Mouse (Mus musculus) MEL (cell line): ENCODE measurements at regions not wholly inside any gene's neighbourhood (a gene's known extent, or its start where the extent isn't known, plus 50 kb on each side); places are given as distances from the start of the nearest gene placed in this dataset.

Experiments
- CHD2 ChIP-seq: IDR thresholded peaks from 2 replicates; pipeline ENCODE4 v1.6.1; 2011; ENCODE audit warnings: low read length, improper control_type of control experiment
- CTCF ChIP-seq, 3 experiments: IDR thresholded peaks in 2 of 3; conservative IDR thresholded peaks in 1 of 3; 2 replicates each; pipeline ENCODE4 v1.5.1; 2011 to 2012; ENCODE audit warnings: low read length in 3 of 3, low read depth in 2 of 3, mild to moderate bottlenecking in 2 of 3, improper control_type of control experiment in 1 of 3, inconsistent platforms in 1 of 3, mixed read lengths in 1 of 3, moderate library complexity in 1 of 3; ENCODE audit not compliant: control insufficient read depth in 1 of 3, insufficient read depth in 1 of 3, poor library complexity in 1 of 3, severe bottlenecking in 1 of 3
- ELF1 ChIP-seq: IDR thresholded peaks from 2 replicates; pipeline ENCODE4 v1.6.1; 2014; ENCODE audit warnings: low read depth, mild to moderate bottlenecking, inconsistent platforms, low read length, improper control_type of control experiment, moderate library complexity
- EP300 ChIP-seq, 2 experiments: IDR thresholded peaks; 2 replicates each; pipeline ENCODE4 v1.6.1; 2011; ENCODE audit warnings: improper control_type of control experiment in 2 of 2, low read length in 2 of 2, low read depth in 1 of 2, mild to moderate bottlenecking in 1 of 2
- GATA1 ChIP-seq: IDR thresholded peaks from 2 replicates; pipeline ENCODE4 v1.6.1; 2011; ENCODE audit warnings: low read depth, low read length, improper control_type of control experiment
- KAT2A ChIP-seq: conservative IDR thresholded peaks from 2 replicates; pipeline ENCODE4 v1.6.1; 2012; ENCODE audit warnings: low read depth, low read length, improper control_type of control experiment, inconsistent platforms
- MYC ChIP-seq: IDR thresholded peaks from 2 replicates; pipeline ENCODE4 v1.6.1; 2011; ENCODE audit warnings: low read depth, mild to moderate bottlenecking, low read length, improper control_type of control experiment, moderate library complexity
- NELFE ChIP-seq: IDR thresholded peaks from 2 replicates; pipeline ENCODE4 v1.6.1; 2011; ENCODE audit warnings: low read depth, low read length, improper control_type of control experiment
- NRF1 ChIP-seq: IDR thresholded peaks from 2 replicates; pipeline ENCODE4 v1.6.1; 2014; ENCODE audit warnings: low read depth, mild to moderate bottlenecking, inconsistent platforms, low read length, improper control_type of control experiment, moderate library complexity; ENCODE audit not compliant: poor library complexity, insufficient read depth, severe bottlenecking
- POLR2A ChIP-seq, 2 experiments: IDR thresholded peaks; 2 replicates each; pipeline ENCODE4 v1.6.1; 2011 to 2012; ENCODE audit warnings: low read length in 2 of 2, mild to moderate bottlenecking in 2 of 2, control low read depth in 1 of 2, improper control_type of control experiment in 1 of 2, low read depth in 1 of 2, moderate library complexity in 1 of 2; ENCODE audit not compliant: control insufficient read depth in 1 of 2, insufficient read depth in 1 of 2, poor library complexity in 1 of 2
- POLR2AphosphoS5 ChIP-seq: IDR thresholded peaks from 2 replicates; pipeline ENCODE4 v1.6.1; 2012; ENCODE audit warnings: low read depth, borderline replicate concordance, mild to moderate bottlenecking, inconsistent platforms, low read length, moderate library complexity, mixed read lengths
- USF1 ChIP-seq: IDR thresholded peaks from 2 replicates; pipeline ENCODE4 v1.6.1; 2014; ENCODE audit warnings: low read depth, mild to moderate bottlenecking, inconsistent platforms, low read length, improper control_type of control experiment, moderate library complexity
- ZC3H11A ChIP-seq: IDR thresholded peaks from 2 replicates; pipeline ENCODE4 v1.6.1; 2012; ENCODE audit warnings: low read depth, mild to moderate bottlenecking, inconsistent platforms, low read length, improper control_type of control experiment
- ZMIZ1 ChIP-seq: IDR thresholded peaks from 2 replicates; pipeline ENCODE4 v1.6.1; 2012; ENCODE audit warnings: low read depth, mild to moderate bottlenecking, inconsistent platforms, low read length, improper control_type of control experiment, moderate library complexity

GRCm38 (mm10) chr8:26304566-26304965 is 185.2 kb downstream of the Gm45692 start:
- TF ChIP-seq POLR2A (IDR thresholded peaks at IDR 0.05; ENCODE audit: control insufficient read depth in 1 of 2, insufficient read depth in 1 of 2, low read depth in 1 of 2, low read length in 2 of 2, poor library complexity in 1 of 2) (no peak), KAT2A (no peak), USF1 (no peak), CTCF (IDR thresholded peaks at IDR 0.05 in 2 of 3, conservative IDR thresholded peaks at IDR 0.05 in 1 of 3; ENCODE audit: control insufficient read depth in 1 of 3, insufficient read depth in 1 of 3, low read depth in 2 of 3, low read length in 3 of 3, poor library complexity in 1 of 3, severe bottlenecking in 1 of 3) (no peak), MYC (no peak), POLR2AphosphoS5 (no peak), CHD2 (no peak), NELFE (no peak), NRF1 (no peak), GATA1 (no peak), ZC3H11A (no peak), ZMIZ1 (no peak), ELF1 (no peak), EP300 (IDR thresholded peaks at IDR 0.05; ENCODE audit: low read depth in 1 of 2, low read length in 2 of 2) (no peak)
